Mouse (Mus musculus): ENCODE data around the gene Pla2g10. TPM values are rescaled to one million over a fixed set of nuclear protein-coding genes. Genes with fewer than 3 reads are reported as not detected.
A peak's percentile ranks its signal among the peaks of the same experiment; 100 is the strongest.

Gene Pla2g10
- polyA plus RNA-seq, 1 experiment from 2014 or later: 0.35 TPM

- Histone ChIP-seq H3K27me3 (ENCODE audit: control insufficient read depth, insufficient read depth, low read length) (no peaks in the 10 kb centered on the region), H3K36me3 (replicated peaks; ENCODE audit: control insufficient read depth, insufficient read depth) (peaks cover 16% of the 10 kb centered on the region; the same call in 1 of the 2 replicates), H3K4me2 (replicated peaks) (no peak overlapping the region), H3K27ac (no peak overlapping the region), H3K9me3 (ENCODE audit: control insufficient read depth, low read length) (no peaks in the 10 kb centered on the region), H3K4me1 (replicated peaks; ENCODE audit: control insufficient read depth, insufficient read depth, low read length) (peaks cover 16% of the 10 kb centered on the region), H3K4me3 (replicated peaks; ENCODE audit: low read length) (no peak overlapping the region), H3K9ac (no peak overlapping the region)
- 90% methylated on average over 1 of the region's 1 CpGs for WGBS
- ATAC-seq (ENCODE audit: low FRiP score) (no peak), DNase-seq (ENCODE audit: low spot score) (no peak)
These were observed 61.5 kb downstream of the Pla2g10 start for GRCm38 (mm10) chr16:13669282-13669681.

- Histone ChIP-seq H3K4me2 (replicated peaks) (peak overlapping the region; percentile 77), H3K36me3 (replicated peaks; ENCODE audit: control insufficient read depth, insufficient read depth) (peaks cover 18% of the 10 kb centered on the region; the same call in 1 of the 2 replicates), H3K9me3 (ENCODE audit: control insufficient read depth, low read length) (no peaks in the 10 kb centered on the region), H3K27me3 (ENCODE audit: control insufficient read depth, insufficient read depth, low read length) (no peaks in the 10 kb centered on the region), H3K4me3 (replicated peaks; ENCODE audit: low read length) (peak overlapping the region; percentile 49), H3K9ac (peak overlapping the region; percentile 72; the same call in 1 of the 2 replicates), H3K4me1 (replicated peaks; ENCODE audit: control insufficient read depth, insufficient read depth, low read length) (peaks cover 16% of the 10 kb centered on the region), H3K27ac (peak overlapping the region; percentile 17; the same call in 1 of the 2 replicates)
- 80% methylated on average over 10 of the region's 10 CpGs for WGBS
- DNase-seq (ENCODE audit: low spot score) (no peak), ATAC-seq (ENCODE audit: low FRiP score) (no peak)
These were observed 62.2 kb downstream of the Pla2g10 start for GRCm38 (mm10) chr16:13668402-13669108.

GRCm38 (mm10) chr16:13667878-13668343, 62.9 kb downstream of the Pla2g10 start, which contains the start of gene Parn:
TSS of gene Parn (minus strand) at chr16:13668170.
- H3K36me3 ChIP-seq (replicated peaks; ENCODE audit: control insufficient read depth, insufficient read depth): peaks cover 25% of the 10 kb centered on the region; the same call in 1 of the 2 replicates
- H3K4me2 ChIP-seq (replicated peaks): peak within 1 kb of the TSS; percentile 77
- peak; percentile 90 for ATAC-seq (ENCODE audit: low FRiP score)
- peak within 1 kb of the TSS; percentile 49 for H3K4me3 ChIP-seq (replicated peaks; ENCODE audit: low read length)
- peak; percentile 94 for DNase-seq (ENCODE audit: low spot score)
- peak within 1 kb of the TSS; percentile 77 for H3K27ac ChIP-seq
- under 1% methylated on average over 35 of the region's 35 CpGs for WGBS
- H3K4me1 ChIP-seq (replicated peaks; ENCODE audit: control insufficient read depth, insufficient read depth, low read length): peaks cover 13% of the 10 kb centered on the region
- H3K9me3 ChIP-seq (ENCODE audit: control insufficient read depth, low read length): no peaks in the 10 kb centered on the region
- no peaks in the 10 kb centered on the region for H3K27me3 ChIP-seq (ENCODE audit: control insufficient read depth, insufficient read depth, low read length)
- H3K9ac ChIP-seq: peak within 1 kb of the TSS; percentile 72

Other genes starting within 250 kb of the Pla2g10 start
- 27.9 and 30.6 TPM in 2 replicates for gene Parn, start 62.8 kb downstream of the Pla2g10 start, polyA plus RNA-seq (2014; fragmentation: Nextera tagmentation; extraction: Ambion mirVana)
- gene Bfar, start 59.1 kb downstream of the Pla2g10 start, polyA plus RNA-seq (2014; fragmentation: Nextera tagmentation; extraction: Ambion mirVana): 47.8 and 50.4 TPM in 2 replicates
- gene 3110001I22Rik, start 59.1 kb downstream of the Pla2g10 start, polyA plus RNA-seq (2014; fragmentation: Nextera tagmentation; extraction: Ambion mirVana): 6.9 and 7.2 TPM in 2 replicates
- gene Rrn3, start 49.7 kb upstream of the Pla2g10 start, polyA plus RNA-seq (2014; fragmentation: Nextera tagmentation; extraction: Ambion mirVana): 81.3 and 93.1 TPM in 2 replicates
- gene Ntan1, start 87.9 kb upstream of the Pla2g10 start, polyA plus RNA-seq (2014; fragmentation: Nextera tagmentation; extraction: Ambion mirVana): 193 and 199 TPM in 2 replicates
- gene Pdxdc1, start 172.1 kb upstream of the Pla2g10 start, polyA plus RNA-seq (2014; fragmentation: Nextera tagmentation; extraction: Ambion mirVana): 74.3 and 79.0 TPM in 2 replicates
- gene Mpv17l, start 172.2 kb upstream of the Pla2g10 start, polyA plus RNA-seq (2014; fragmentation: Nextera tagmentation; extraction: Ambion mirVana): 34.9 and 43.0 TPM in 2 replicates

All from hindbrain, embryonic 14.5 days (tissue).